Mouse (Mus musculus) embryonic facial prominence, embryonic 13.5 days (tissue): ENCODE measurements around the gene Spice1. TPM values are rescaled to one million over a fixed set of nuclear protein-coding genes. Genes with fewer than 3 reads are reported as not detected.

Experiments
- ATAC-seq: fragments of 200-750 bp; cut with Nextera tagmentation; 2 replicates; pipeline ENCODE4 v1.8.0; 2017; ENCODE audit warnings: low read depth; ENCODE audit not compliant: insufficient number of reproducible peaks, insufficient read depth, low FRiP score, low TSS enrichment
- H3K27ac ChIP-seq: fragments of 300-500 bp; sonication (generic); 2 replicates; pipeline ENCODE4 v1.5.1; 2015; ENCODE audit warnings: moderate library complexity, mild to moderate bottlenecking, inconsistent platforms
- H3K27me3 ChIP-seq: fragments of 300-500 bp; sonication (generic); 2 replicates; pipeline ENCODE4 v1.6.1; 2015; ENCODE audit warnings: mild to moderate bottlenecking, inconsistent platforms
- H3K36me3 ChIP-seq: fragments of 300-500 bp; sonication (generic); 2 replicates; pipeline ENCODE4 v1.6.1; 2015; ENCODE audit warnings: mild to moderate bottlenecking, inconsistent platforms
- H3K4me1 ChIP-seq: fragments of 300-500 bp; sonication (generic); 2 replicates; pipeline ENCODE4 v1.6.1; 2015; ENCODE audit warnings: inconsistent platforms
- H3K4me2 ChIP-seq: fragments of 300-500 bp; sonication (generic); 2 replicates; pipeline ENCODE4 v1.6.1; 2015; ENCODE audit warnings: moderate library complexity, mild to moderate bottlenecking, inconsistent platforms
- H3K4me3 ChIP-seq: fragments of 300-500 bp; sonication (generic); 2 replicates; pipeline ENCODE4 v1.5.1; 2015; ENCODE audit warnings: mild to moderate bottlenecking, inconsistent platforms
- H3K9ac ChIP-seq: fragments of 300-500 bp; sonication (generic); 2 replicates; pipeline ENCODE4 v1.6.1; 2015; ENCODE audit warnings: mild to moderate bottlenecking, inconsistent platforms
- H3K9me3 ChIP-seq: fragments of 300-500 bp; sonication (generic); 2 replicates; pipeline ENCODE4 v1.6.1; 2016; ENCODE audit warnings: inconsistent platforms
- WGBS: fragments of 180-500 bp; shearing (Covaris S2); methylation state at CpG from one replicate; pipeline ENCODE4 v1.1.7; 2015; ENCODE audit warnings: mixed read lengths; 5-methylcytosine and 5-hydroxymethylcytosine counted together
- polyA plus RNA-seq: library from polyadenylated mRNA; unstranded; fragments of >200 nt; fragmentation: Nextera tagmentation; extraction: Ambion mirVana; gene quantifications from 2 replicates; pipeline ENCODE4 v1.2.1, GENCODE M21; 2015

Gene Spice1
- polyA plus RNA-seq, 1 experiment from 2014 or later: 21.0 TPM

- H3K4me1 ChIP-seq: no peaks in the 10 kb centered on the region
- H3K36me3 ChIP-seq: no peaks in the 10 kb centered on the region
- no peak for ATAC-seq
- H3K9ac ChIP-seq: no peak overlapping the region
- no peak overlapping the region for H3K4me2 ChIP-seq
- WGBS: 71% methylated on average over 5 of the region's 5 CpGs
- no peak overlapping the region for H3K27ac ChIP-seq
- H3K9me3 ChIP-seq: no peaks in the 10 kb centered on the region
- H3K4me3 ChIP-seq: no peak overlapping the region
- H3K27me3 ChIP-seq: no peaks in the 10 kb centered on the region
Measured at GRCm38 (mm10) chr16:44428456-44428855, 81.5 kb downstream of the Spice1 start.

- no peak for ATAC-seq
Measured at GRCm38 (mm10) chr16:44430021-44430420, 83.1 kb downstream of the Spice1 start.

GRCm38 (mm10) chr16:44434931-44435330 lies 88.0 kb downstream of the Spice1 start:
- Histone ChIP-seq H3K27me3 (no peaks in the 10 kb centered on the region), H3K9me3 (no peaks in the 10 kb centered on the region), H3K9ac (no peak overlapping the region), H3K36me3 (no peaks in the 10 kb centered on the region), H3K27ac (no peak overlapping the region), H3K4me1 (no peaks in the 10 kb centered on the region), H3K4me3 (no peak overlapping the region), H3K4me2 (no peak overlapping the region)
- WGBS: 79% methylated on average over 7 of the region's 7 CpGs
- ATAC-seq: no peak

More at GRCm38 (mm10) chr16:44430021-44430420, 83.1 kb downstream of the Spice1 start:
- Histone ChIP-seq H3K27ac (no peak overlapping the region), H3K4me1 (no peaks in the 10 kb centered on the region), H3K4me2 (no peak overlapping the region), H3K27me3 (no peaks in the 10 kb centered on the region), H3K4me3 (no peak overlapping the region), H3K9ac (no peak overlapping the region), H3K9me3 (no peaks in the 10 kb centered on the region), H3K36me3 (no peaks in the 10 kb centered on the region)
- 54% methylated on average over 7 of the region's 7 CpGs for WGBS

- H3K9ac ChIP-seq: no peak overlapping the region
- H3K27ac ChIP-seq: no peak overlapping the region
- no peaks in the 10 kb centered on the region for H3K9me3 ChIP-seq
- WGBS: 65% methylated on average over 4 of the region's 4 CpGs
- no peak overlapping the region for H3K4me2 ChIP-seq
- ATAC-seq: no peak
- no peaks in the 10 kb centered on the region for H3K27me3 ChIP-seq
- no peaks in the 10 kb centered on the region for H3K4me1 ChIP-seq
- H3K36me3 ChIP-seq: no peaks in the 10 kb centered on the region
- no peak overlapping the region for H3K4me3 ChIP-seq
Measured at GRCm38 (mm10) chr16:44435481-44435880, 88.6 kb downstream of the Spice1 start.

Other genes starting within 250 kb of the Spice1 start
- gene Atp6v1a, start 207.4 kb upstream of the Spice1 start, polyA plus RNA-seq: 40.3 and 45.5 TPM in 2 replicates
- 97.8 and 105 TPM in 2 replicates for gene Naa50, start 207.3 kb upstream of the Spice1 start, polyA plus RNA-seq
- gene Usf3, start 173.9 kb upstream of the Spice1 start, polyA plus RNA-seq: 2.6 and 3.9 TPM in 2 replicates
- 0.52 and 0.53 TPM in 2 replicates for gene Sidt1, start 13.9 kb upstream of the Spice1 start, polyA plus RNA-seq
- gene Cfap44, start 47.7 kb downstream of the Spice1 start, polyA plus RNA-seq: 0.98 and 1.2 TPM in 2 replicates
- 51.1 and 53.9 TPM in 2 replicates for gene Boc, start 211.8 kb downstream of the Spice1 start, polyA plus RNA-seq